Mouse (Mus musculus): ENCODE measurements around the gene Gm17387.

Gene Gm17387

DNA sequence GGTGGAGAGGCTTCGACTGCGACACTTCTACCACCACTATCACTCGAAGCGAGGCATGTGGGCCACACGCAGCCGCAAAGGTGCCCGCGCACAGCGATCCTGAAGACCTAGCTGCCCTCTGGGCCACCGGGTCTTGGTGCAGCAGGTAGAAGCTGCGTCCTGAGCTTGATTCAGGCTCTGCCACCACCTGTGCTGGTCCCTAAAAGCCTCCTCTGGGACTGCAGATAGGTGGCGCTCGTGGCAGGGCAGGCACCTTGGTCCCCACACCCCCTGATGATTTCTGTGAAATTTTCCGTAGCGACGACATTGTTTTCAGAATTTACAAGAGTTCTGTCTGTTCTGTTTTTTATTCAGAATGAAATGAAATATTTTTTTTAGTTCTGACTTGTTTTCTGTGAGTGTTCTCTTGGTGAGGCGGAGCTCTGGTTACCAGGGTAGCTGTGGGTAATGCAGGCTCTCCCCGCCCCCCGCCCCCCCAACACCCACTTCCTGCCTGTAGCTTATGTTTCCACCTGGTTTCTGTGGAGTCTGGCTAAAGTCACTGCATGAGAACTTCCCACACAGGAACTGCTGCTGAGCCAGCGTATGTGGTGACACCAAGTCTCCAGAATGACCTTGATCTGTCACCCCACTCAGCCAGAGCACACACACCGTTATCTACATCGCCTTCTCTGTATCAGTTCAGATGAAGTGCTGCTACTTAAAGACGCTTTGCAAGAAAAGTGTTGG is 43.2 kb downstream of the Gm17387 start:
- DNase-seq (ENCODE audit: extremely low spot score): no peak

DNA sequence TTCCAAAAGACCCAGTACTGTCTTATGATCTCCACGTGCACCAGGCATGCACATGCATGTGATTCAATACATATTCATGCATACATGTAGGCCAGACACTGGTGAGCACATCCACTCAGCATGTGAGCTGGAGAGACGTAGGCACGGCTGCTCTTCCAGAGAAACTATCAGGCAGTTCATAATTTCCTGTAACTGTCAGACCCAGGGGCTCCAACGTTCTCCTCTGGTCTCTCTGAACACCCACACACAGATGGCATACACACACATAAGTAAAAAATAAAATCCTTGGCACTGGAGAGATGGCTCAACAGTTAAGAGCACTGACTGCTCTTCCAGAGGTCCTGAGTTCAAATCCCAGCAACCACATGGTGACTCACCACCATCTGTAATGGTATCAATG is 44.9 kb downstream of the Gm17387 start:
- DNase-seq (ENCODE audit: extremely low spot score): no peak

DNA sequence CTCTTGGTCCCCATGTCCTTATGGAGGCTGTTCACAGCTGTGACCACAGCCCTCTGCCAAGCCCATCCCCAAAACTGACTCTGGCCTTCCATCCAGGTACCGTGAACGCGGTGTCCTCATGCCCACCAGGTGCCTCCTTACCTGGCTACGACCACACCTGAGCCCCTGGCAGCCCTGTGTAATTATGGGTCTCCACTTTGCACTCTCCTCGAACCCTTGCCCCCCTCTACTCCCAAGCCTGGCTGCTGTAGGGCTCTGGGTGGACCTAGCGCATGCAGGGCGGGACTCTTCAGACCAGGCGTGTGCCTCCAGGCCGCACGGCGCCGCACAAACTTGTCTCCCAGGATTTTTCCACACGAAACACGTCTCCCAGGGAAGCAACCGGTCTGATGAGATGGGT is 48.9 kb downstream of the Gm17387 start, which contains the start of gene Pkp3:
Gene Pkp3, plus strand, starts transcription at position 378 of the 400 bp plus-strand sequence.
- no peak for DNase-seq (ENCODE audit: extremely low spot score)

DNA sequence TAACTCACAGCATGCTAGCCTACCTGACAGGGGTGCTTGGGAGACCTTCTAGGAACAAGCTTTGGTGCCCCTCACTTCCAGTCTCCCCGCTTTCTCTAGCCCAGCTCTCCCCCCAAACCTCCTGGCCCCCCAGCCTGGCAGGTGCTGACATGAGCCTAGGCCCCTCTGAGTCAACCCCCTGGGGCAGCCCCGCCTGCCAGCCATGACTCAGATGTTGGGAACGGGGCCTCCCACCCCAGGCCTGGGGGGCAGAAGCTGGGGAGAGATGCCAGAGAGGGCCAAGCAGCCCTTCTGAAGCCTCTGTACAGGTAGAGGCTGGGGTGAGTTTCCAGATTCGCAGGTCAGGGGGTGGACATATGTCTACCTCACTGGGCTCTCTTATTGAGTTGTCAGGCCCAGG is 49.9 kb downstream of the Gm17387 start:
- DNase-seq (ENCODE audit: extremely low spot score): no peak

All from embryo, embryonic 9.5 days (tissue).